Mouse (Mus musculus) ES-E14 (cell line): ENCODE results near the gene Rin2.

Source experiments
- MAFK ChIP-seq: IDR thresholded peaks from 2 replicates; pipeline ENCODE4 v1.6.1; 2014; ENCODE audit warnings: mild to moderate bottlenecking, low read depth, low read length, inconsistent platforms; ENCODE audit not compliant: insufficient read depth
- ZC3H11A ChIP-seq: IDR thresholded peaks from 2 replicates; pipeline ENCODE4 v1.6.1; 2012; ENCODE audit warnings: low read depth, mild to moderate bottlenecking, inconsistent platforms, low read length, borderline replicate concordance

- TF ChIP-seq MAFK (no peak), ZC3H11A (no peak)
These were observed 108.2 kb downstream of the Rin2 start for GRCm38 (mm10) chr2:145783247-145783646.
